Mouse (Mus musculus) layer of hippocampus, postnatal 10 days (tissue): ENCODE measurements around the gene Gzmg. TPM values are rescaled to one million over a fixed set of nuclear protein-coding genes. Genes with fewer than 3 reads are reported as not detected.
"Not testable (repeated sequence)": the region's sequence is repeated elsewhere in the genome, so short reads cannot be mapped to it uniquely, and the experiment has no call there.

Source experiments
- DNase-seq, 2 experiments: peaks; one replicate each; pipeline ENCODE4 v3.0.0; 2021; ENCODE audit warnings: low spot score in 2 of 2
- long read RNA-seq: library from polyadenylated mRNA; stranded (forward); transcript quantifications from one replicate; pipeline ENCODE4 v2.0.0, GENCODE M21; 2023
- total RNA-seq, 2 experiments: library from RNA; stranded (reverse); gene quantifications; 2 replicates each; pipeline ENCODE4 v1.2.3; 2021

Gzmg gene
- not detected for total RNA-seq
- long read RNA-seq = 0 reads

- DNase-seq = not testable (repeated sequence)
These were observed at the start of gene Gzmg for GRCm38 (mm10) chr14:56159479-56159878. Gzmg (minus strand) TSS chr14:56159579.

GRCm38 (mm10) chr14:56205613-56206012 is 46.2 kb upstream of the Gzmg start:
- no peak for DNase-seq

GRCm38 (mm10) chr14:56205021-56205420 is 45.6 kb upstream of the Gzmg start:
- DNase-seq = peak; percentile 31 to 32

GRCm38 (mm10) chr14:56203975-56204374 is 44.6 kb upstream of the Gzmg start:
- DNase-seq = peak; percentile 75 to 79

- no peak for DNase-seq
These were observed 27.6 kb upstream of the Gzmg start for GRCm38 (mm10) chr14:56186946-56187345.

GRCm38 (mm10) chr14:56186521-56186920 is 27.1 kb upstream of the Gzmg start:
- no peak for DNase-seq

GRCm38 (mm10) chr14:56177651-56178050 is 18.3 kb upstream of the Gzmg start:
- peak; percentile 41 to 57 for DNase-seq

- DNase-seq = no peak
These were observed 15.1 kb upstream of the Gzmg start, which contains the start of gene Gzmn for GRCm38 (mm10) chr14:56174499-56174898. Gzmn (minus strand) TSS chr14:56174599.

GRCm38 (mm10) chr14:56173396-56173795 is 14.0 kb upstream of the Gzmg start:
- DNase-seq = no peak

GRCm38 (mm10) chr14:56172744-56173143 is 13.4 kb upstream of the Gzmg start:
- no peak for DNase-seq

- DNase-seq = no peak
These were observed 8.6 kb upstream of the Gzmg start for GRCm38 (mm10) chr14:56168009-56168408.

GRCm38 (mm10) chr14:56162109-56162508 is 2.7 kb upstream of the Gzmg start:
- no peak for DNase-seq

- DNase-seq = no peak
These were observed 4.0 kb downstream of the Gzmg start for GRCm38 (mm10) chr14:56155340-56155739.

GRCm38 (mm10) chr14:56133675-56134074 is 25.7 kb downstream of the Gzmg start:
- DNase-seq = not testable (repeated sequence)

- not testable (repeated sequence) for DNase-seq
These were observed 26.9 kb downstream of the Gzmg start, which contains the start of gene Gzmd for GRCm38 (mm10) chr14:56132508-56132907. Gzmd (minus strand) TSS chr14:56132608.

GRCm38 (mm10) chr14:56128341-56128740 is 31.0 kb downstream of the Gzmg start:
- DNase-seq = no peak

- no peak for DNase-seq
These were observed 35.9 kb downstream of the Gzmg start for GRCm38 (mm10) chr14:56123516-56123915.

- DNase-seq = no peak
These were observed 38.9 kb downstream of the Gzmg start, which contains the start of gene Gzme for GRCm38 (mm10) chr14:56120525-56120924. Gzme (minus strand) TSS chr14:56120625.

GRCm38 (mm10) chr14:56115531-56116310 is 43.7 kb downstream of the Gzmg start:
- not testable (repeated sequence) for DNase-seq
